Mouse (Mus musculus) E14TG2a.4 (cell line): ENCODE measurements around the gene Spag6.

ENCODE experiments used
- H3K27me3 ChIP-seq: 2 replicates; pipeline ENCODE4 v1.6.1; 2014; ENCODE audit warnings: low read length, control low read depth; ENCODE audit not compliant: insufficient read depth
- H3K36me3 ChIP-seq: 2 replicates; pipeline ENCODE4 v1.6.1; 2014; ENCODE audit warnings: low read length, control low read depth; ENCODE audit not compliant: insufficient read depth
- H3K4me1 ChIP-seq: replicated peaks from 2 replicates; pipeline ENCODE4 v1.6.1; 2014; ENCODE audit warnings: low read depth, low read length, control low read depth
- H3K4me3 ChIP-seq: replicated peaks from 2 replicates; pipeline ENCODE4 v1.5.1; 2014; ENCODE audit warnings: mild to moderate bottlenecking, low read length
- H3K9me3 ChIP-seq: 2 replicates; pipeline ENCODE4 v1.6.1; 2014; ENCODE audit warnings: low read length, control low read depth
- CTCF ChIP-seq: conservative IDR thresholded peaks from 2 replicates; pipeline ENCODE4 v1.5.1; 2014; ENCODE audit warnings: low read length
- NANOG ChIP-seq: IDR thresholded peaks from 2 replicates; pipeline ENCODE4 v1.6.1; 2014; ENCODE audit warnings: borderline replicate concordance, low read length, mixed read lengths
- POU5F1 ChIP-seq: IDR thresholded peaks from 2 replicates; pipeline ENCODE4 v1.6.1; 2014; ENCODE audit warnings: low read length, borderline replicate concordance

Spag6 gene

GRCm38 (mm10) chr2:18692031-18692430 is 1.8 kb upstream of the Spag6 start:
- peaks cover 14% of the 10 kb centered on the region for H3K9me3 ChIP-seq

GRCm38 (mm10) chr2:18692548-18692947 is 1.3 kb upstream of the Spag6 start:
- Histone ChIP-seq H3K9me3 (peaks cover 8% of the 10 kb centered on the region), H3K27me3 (peaks cover 82% of the 10 kb centered on the region), H3K36me3 (no peaks in the 10 kb centered on the region), H3K4me1 (peaks cover 23% of the 10 kb centered on the region), H3K4me3 (no peak overlapping the region)
- TF ChIP-seq POU5F1, result no peak
- no peak for TF ChIP-seq CTCF
- no peak for TF ChIP-seq NANOG

More at GRCm38 (mm10) chr2:18692031-18692430, 1.8 kb upstream of the Spag6 start:
- Histone ChIP-seq H3K4me1 (peaks cover 23% of the 10 kb centered on the region), H3K4me3 (no peak overlapping the region), H3K36me3 (no peaks in the 10 kb centered on the region), H3K27me3 (peaks cover 86% of the 10 kb centered on the region)
- no peak for TF ChIP-seq POU5F1
- no peak for TF ChIP-seq NANOG
- no peak for TF ChIP-seq CTCF

- Histone ChIP-seq H3K4me1 (peaks cover 23% of the 10 kb centered on the region), H3K4me3 (no peak overlapping the region), H3K9me3 (no peaks in the 10 kb centered on the region; the same call in 1 of the 2 replicates), H3K36me3 (no peaks in the 10 kb centered on the region), H3K27me3 (peaks cover 82% of the 10 kb centered on the region)
- TF ChIP-seq CTCF (no peak), NANOG (no peak), POU5F1 (no peak)
Measured at GRCm38 (mm10) chr2:18693491-18693870, 351 bp upstream of the Spag6 start.

GRCm38 (mm10) chr2:18694611-18694950 is 749 bp downstream of the Spag6 start:
- TF ChIP-seq POU5F1 (no peak), NANOG (no peak), CTCF (no peak)
- H3K4me1 ChIP-seq, result peaks cover 22% of the 10 kb centered on the region
- peak overlapping the region; percentile 81 for H3K4me3 ChIP-seq
- peaks cover 82% of the 10 kb centered on the region for H3K27me3 ChIP-seq
- H3K9me3 ChIP-seq, result no peaks in the 10 kb centered on the region
- no peaks in the 10 kb centered on the region for H3K36me3 ChIP-seq

- TF ChIP-seq POU5F1 (no peak), NANOG (no peak), CTCF (no peak)
- no peaks in the 10 kb centered on the region for H3K36me3 ChIP-seq
- H3K4me3 ChIP-seq, result no peak overlapping the region
- H3K4me1 ChIP-seq, result peaks cover 19% of the 10 kb centered on the region
- H3K9me3 ChIP-seq, result no peaks in the 10 kb centered on the region
- peaks cover 82% of the 10 kb centered on the region for H3K27me3 ChIP-seq
Measured at GRCm38 (mm10) chr2:18695163-18695562, 1.3 kb downstream of the Spag6 start.

- Histone ChIP-seq H3K36me3 (no peaks in the 10 kb centered on the region), H3K4me1 (peaks cover 15% of the 10 kb centered on the region), H3K27me3 (peaks cover 81% of the 10 kb centered on the region), H3K9me3 (no peaks in the 10 kb centered on the region), H3K4me3 (no peak overlapping the region)
- no peak for TF ChIP-seq CTCF
- TF ChIP-seq NANOG, result no peak
- no peak for TF ChIP-seq POU5F1
Measured at GRCm38 (mm10) chr2:18695629-18696150, 1.9 kb downstream of the Spag6 start.

- TF ChIP-seq NANOG (no peak), CTCF (no peak), POU5F1 (no peak)
- no peaks in the 10 kb centered on the region for H3K36me3 ChIP-seq
- no peak overlapping the region for H3K4me3 ChIP-seq
- H3K9me3 ChIP-seq, result no peaks in the 10 kb centered on the region
- H3K4me1 ChIP-seq, result peaks cover 13% of the 10 kb centered on the region
- peaks cover 75% of the 10 kb centered on the region for H3K27me3 ChIP-seq
Measured at GRCm38 (mm10) chr2:18697591-18698244, 3.9 kb downstream of the Spag6 start.

- Histone ChIP-seq H3K36me3 (no peaks in the 10 kb centered on the region), H3K4me3 (peak overlapping the region; percentile 64), H3K9me3 (no peaks in the 10 kb centered on the region), H3K27me3 (peaks cover 67% of the 10 kb centered on the region), H3K4me1 (peaks cover 11% of the 10 kb centered on the region)
- no peak for TF ChIP-seq POU5F1
- no peak for TF ChIP-seq CTCF
- TF ChIP-seq NANOG, result no peak
Measured at GRCm38 (mm10) chr2:18698663-18699385, 5.0 kb downstream of the Spag6 start.

- Histone ChIP-seq H3K36me3 (no peaks in the 10 kb centered on the region), H3K9me3 (no peaks in the 10 kb centered on the region), H3K4me3 (peak overlapping the region; percentile 64), H3K27me3 (peaks cover 60% of the 10 kb centered on the region), H3K4me1 (peaks cover 11% of the 10 kb centered on the region)
- no peak for TF ChIP-seq CTCF
- no peak for TF ChIP-seq POU5F1
- no peak for TF ChIP-seq NANOG
Measured at GRCm38 (mm10) chr2:18699401-18699990, 5.7 kb downstream of the Spag6 start.
